Mouse (Mus musculus): ENCODE data around the gene Synpr. TPM values are rescaled to one million over a fixed set of nuclear protein-coding genes. Genes with fewer than 3 reads are reported as not detected.

Synpr gene
- total and polyA plus RNA-seq, 3 experiments = not detected

DNA sequence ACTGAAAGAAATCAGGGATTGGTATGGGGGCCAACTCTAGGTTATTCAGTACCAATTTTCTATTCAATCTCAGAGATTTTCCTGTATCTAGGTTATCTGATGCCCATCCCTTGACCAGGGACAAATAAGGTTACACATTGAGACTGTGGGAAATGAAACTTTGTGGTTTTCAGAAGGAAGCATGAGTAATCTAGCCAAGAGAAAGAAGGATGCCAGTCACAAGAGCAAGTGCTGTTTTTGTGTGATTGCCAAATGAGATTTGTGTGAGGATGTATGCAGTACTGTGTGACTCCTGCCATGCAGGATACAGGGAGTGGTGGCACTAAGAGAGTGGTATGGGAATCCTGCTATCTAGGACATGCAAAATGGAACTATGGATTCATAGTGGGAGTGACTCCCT is 76.6 kb downstream of the Synpr start:
- Histone ChIP-seq H3K4me2 (ENCODE audit: insufficient read depth, low read depth, poor library complexity, severe bottlenecking) (no peak overlapping the region), H3K9ac (ENCODE audit: insufficient read depth, low read depth) (no peak overlapping the region), H3K9me3 (replicated peaks; ENCODE audit: low read length) (no peaks in the 10 kb centered on the region), H3K27me3 (replicated peaks) (no peaks in the 10 kb centered on the region), H3K79me2 (replicated peaks; ENCODE audit: control insufficient read depth, extremely low read depth, insufficient read depth, poor library complexity, severe bottlenecking) (no peaks in the 10 kb centered on the region), H3K4me1 (ENCODE audit: control insufficient read depth in 1 of 2, insufficient read depth in 2 of 2) (peaks cover 7 to 19% of the 10 kb centered on the region in 2 experiments), H3K36me3 (replicated peaks in 1 of 2; ENCODE audit: control insufficient read depth in 1 of 2, insufficient read depth in 1 of 2, low read length in 1 of 2) (no peaks in the 10 kb centered on the region), H3K4me3 (replicated peaks in 1 of 3; ENCODE audit: low read depth in 2 of 3, low read length in 2 of 3, poor library complexity in 1 of 3) (no peak overlapping the region), H3K27ac (ENCODE audit: insufficient read depth, low read depth) (no peak overlapping the region)
- DNase-seq (ENCODE audit: extremely low read depth) = peak; percentile 38
- in situ Hi-C loops (cut with MboI; ENCODE audit: low pct_ligation_motif_present, low pct_unique_long_range_greater_than_20kb, low sequenced_read_pairs) = loop anchor here (25.0 kb wide), 1 partner anchor 551 kb away; the partner anchor contains the start of gene Gm281
- TF ChIP-seq MEF2A (IDR thresholded peaks at IDR 0.05; ENCODE audit: borderline replicate concordance, low read depth, low read length) = no peak
- TF ChIP-seq ZC3H11A (IDR thresholded peaks at IDR 0.05; ENCODE audit: low read depth, low read length) = no peak
- TF ChIP-seq SIN3A (IDR thresholded peaks at IDR 0.05; ENCODE audit: low read length) = no peak
- TF ChIP-seq RCOR1 (conservative IDR thresholded peaks at IDR 0.05; ENCODE audit: low read depth, low read length) = no peak
- peak; percentile 33 for TF ChIP-seq JUND (conservative IDR thresholded peaks at IDR 0.05; ENCODE audit: low read depth, low read length)
- 0 out of 2 replicates have a peak, but pooled peaks have one; percentile 23 for TF ChIP-seq JUN (IDR thresholded peaks at IDR 0.05; ENCODE audit: insufficient read depth, low read depth, low read length)
- TF ChIP-seq ZNF384 (IDR thresholded peaks at IDR 0.05; ENCODE audit: low read depth, low read length) = no peak
- TF ChIP-seq IRF4 (IDR thresholded peaks at IDR 0.05; ENCODE audit: low read depth, low read length) = no peak
- TF ChIP-seq BHLHE40 (IDR thresholded peaks at IDR 0.05; ENCODE audit: low read depth, low read length) = peak; percentile 71
- TF ChIP-seq EP300 (IDR thresholded peaks at IDR 0.05; ENCODE audit: low read length) = no peak
- no peak for TF ChIP-seq NRF1 (IDR thresholded peaks at IDR 0.05; ENCODE audit: low read depth, low read length)
- TF ChIP-seq POLR2A (IDR thresholded peaks at IDR 0.05; ENCODE audit: low read depth, low read length) = no peak
- no peak for TF ChIP-seq CHD1 (IDR thresholded peaks at IDR 0.05; ENCODE audit: low read depth, low read length)
- no peak for TF ChIP-seq E2F4 (IDR thresholded peaks at IDR 0.05; ENCODE audit: insufficient replicate concordance, low read depth, low read length)
- no peak for TF ChIP-seq MYC (IDR thresholded peaks at IDR 0.05; ENCODE audit: low read depth, low read length)
- dilution Hi-C loops (cut with MboI; ENCODE audit: extremely low pct_ligation_motif_present, extremely low pct_unique_long_range_greater_than_20kb, low sequenced_read_pairs) = no loop called here

DNA sequence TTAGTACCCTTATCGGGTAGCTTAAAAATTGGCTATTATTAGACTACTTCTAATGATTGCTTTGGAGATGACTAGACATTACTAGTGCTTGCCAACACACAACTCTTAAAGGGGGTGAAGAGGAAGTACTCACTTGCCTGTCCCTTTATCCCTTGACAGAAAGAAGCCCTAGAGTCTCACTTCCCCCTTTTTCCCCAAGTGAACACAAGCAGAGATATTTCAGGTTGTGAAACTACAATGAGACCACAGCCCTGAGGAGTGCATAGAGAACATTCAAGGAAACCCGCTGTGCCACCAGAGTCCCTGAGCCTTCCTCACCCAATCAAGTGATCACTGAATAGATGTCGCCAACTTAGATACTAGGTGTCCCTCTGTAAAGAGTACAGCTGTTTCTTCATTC is 77.1 kb downstream of the Synpr start:
- Histone ChIP-seq H3K4me2 (ENCODE audit: insufficient read depth, low read depth, poor library complexity, severe bottlenecking) (no peak overlapping the region), H3K4me1 (ENCODE audit: control insufficient read depth in 1 of 2, insufficient read depth in 2 of 2) (peaks cover 7 to 19% of the 10 kb centered on the region in 2 experiments), H3K27ac (ENCODE audit: insufficient read depth, low read depth) (no peak overlapping the region), H3K79me2 (replicated peaks; ENCODE audit: control insufficient read depth, extremely low read depth, insufficient read depth, poor library complexity, severe bottlenecking) (no peaks in the 10 kb centered on the region), H3K36me3 (replicated peaks in 1 of 2; ENCODE audit: control insufficient read depth in 1 of 2, insufficient read depth in 1 of 2, low read length in 1 of 2) (no peaks in the 10 kb centered on the region), H3K9ac (ENCODE audit: insufficient read depth, low read depth) (no peak overlapping the region), H3K9me3 (replicated peaks; ENCODE audit: low read length) (no peaks in the 10 kb centered on the region), H3K4me3 (replicated peaks in 1 of 3; ENCODE audit: low read depth in 2 of 3, low read length in 2 of 3, poor library complexity in 1 of 3) (no peak overlapping the region), H3K27me3 (replicated peaks) (no peaks in the 10 kb centered on the region)
- DNase-seq (ENCODE audit: extremely low read depth) = peak; percentile 82
- no peak for TF ChIP-seq MAZ (IDR thresholded peaks at IDR 0.05; ENCODE audit: low read depth, low read length)
- peak; percentile 85 for TF ChIP-seq EP300 (IDR thresholded peaks at IDR 0.05; ENCODE audit: low read length)
- TF ChIP-seq MEF2A (IDR thresholded peaks at IDR 0.05; ENCODE audit: borderline replicate concordance, low read depth, low read length) = peak; percentile 61; the same call in 1 of the 2 replicates
- peak; percentile 76 for TF ChIP-seq IRF4 (IDR thresholded peaks at IDR 0.05; ENCODE audit: low read depth, low read length)
- no peak for TF ChIP-seq RCOR1 (conservative IDR thresholded peaks at IDR 0.05; ENCODE audit: low read depth, low read length)
- TF ChIP-seq POLR2A (IDR thresholded peaks at IDR 0.05; ENCODE audit: low read depth, low read length) = no peak
- no peak for TF ChIP-seq TBP (conservative IDR thresholded peaks at IDR 0.05; ENCODE audit: low read depth, low read length)
- peak; percentile 42 for TF ChIP-seq BHLHE40 (IDR thresholded peaks at IDR 0.05; ENCODE audit: low read depth, low read length)
- TF ChIP-seq E2F4 (IDR thresholded peaks at IDR 0.05; ENCODE audit: insufficient replicate concordance, low read depth, low read length) = no peak
- no peak for TF ChIP-seq NRF1 (IDR thresholded peaks at IDR 0.05; ENCODE audit: low read depth, low read length)
- no peak for TF ChIP-seq CHD2 (IDR thresholded peaks at IDR 0.05; ENCODE audit: low read length)
- in situ Hi-C loops (cut with MboI; ENCODE audit: low pct_ligation_motif_present, low pct_unique_long_range_greater_than_20kb, low sequenced_read_pairs) = loop anchor here (25.0 kb wide), 1 partner anchor 551 kb away; the partner anchor contains the start of gene Gm281
- dilution Hi-C loops (cut with MboI; ENCODE audit: extremely low pct_ligation_motif_present, extremely low pct_unique_long_range_greater_than_20kb, low sequenced_read_pairs) = no loop called here

Measured in CH12.LX (cell line).